Mouse (Mus musculus) forebrain, embryonic 14.5 days (tissue): ENCODE results near the gene Cdc37l1. TPM values are rescaled to one million over a fixed set of nuclear protein-coding genes. Genes with fewer than 3 reads are reported as not detected.

Experiments used
- ATAC-seq: fragments of 200-750 bp; cut with Nextera tagmentation; 2 replicates; pipeline ENCODE4 v1.8.0; 2017; ENCODE audit warnings: mild to moderate bottlenecking, moderate library complexity
- DNase-seq: peaks from one replicate; pipeline ENCODE4 v3.0.0-alpha.2; 2015; ENCODE audit warnings: low spot score
- H3K27ac ChIP-seq: fragments of 300-500 bp; sonication (generic); 2 replicates; pipeline ENCODE4 v1.5.1; 2014; ENCODE audit warnings: low read depth, mild to moderate bottlenecking, control low read depth, low read length, moderate library complexity
- H3K27me3 ChIP-seq: fragments of 300-500 bp; sonication (generic); replicated peaks from 2 replicates; pipeline ENCODE4 v1.6.1; 2014; ENCODE audit warnings: low read length, control low read depth, mixed read lengths; ENCODE audit not compliant: control insufficient read depth, insufficient read depth
- H3K36me3 ChIP-seq: fragments of 300-500 bp; sonication (generic); 2 replicates; pipeline ENCODE4 v1.6.1; 2014; ENCODE audit warnings: low read length, control low read depth; ENCODE audit not compliant: control insufficient read depth, insufficient read depth
- H3K4me1 ChIP-seq: fragments of 300-500 bp; sonication (generic); 2 replicates; pipeline ENCODE4 v1.6.1; 2014; ENCODE audit warnings: antibody characterized with exemption, low read length, control low read depth; ENCODE audit not compliant: control insufficient read depth, insufficient read depth
- H3K4me2 ChIP-seq: fragments of 300-500 bp; sonication (generic); 2 replicates; pipeline ENCODE4 v1.6.1; 2014; ENCODE audit warnings: mild to moderate bottlenecking, control low read depth, low read length
- H3K4me3 ChIP-seq: fragments of 300-500 bp; sonication (generic); 2 replicates; pipeline ENCODE4 v1.5.1; 2014; ENCODE audit warnings: low read depth, low read length, control low read depth
- H3K9ac ChIP-seq: fragments of 300-500 bp; sonication (generic); 2 replicates; pipeline ENCODE4 v1.6.1; 2014; ENCODE audit warnings: mild to moderate bottlenecking, low read length, control low read depth, moderate library complexity
- H3K9me3 ChIP-seq: fragments of 300-500 bp; sonication (generic); replicated peaks from 2 replicates; pipeline ENCODE4 v1.6.1; 2016; ENCODE audit warnings: low read length, control low read depth, mixed read lengths; ENCODE audit not compliant: control insufficient read depth
- WGBS: fragments of 180-500 bp; shearing (Covaris S2); extraction: QIAGEN DNeasy Blood & Tissue Kit; methylation state at CpG from one replicate; pipeline ENCODE4 v1.1.7; 2014; 5-methylcytosine and 5-hydroxymethylcytosine counted together
- polyA plus RNA-seq: library from polyadenylated mRNA; unstranded; fragments of >200 nt; fragmentation: Nextera tagmentation; extraction: Ambion mirVana; gene quantifications from 2 replicates; pipeline ENCODE4 v1.2.1, GENCODE M21; 2014

Cdc37l1 gene
- polyA plus RNA-seq, 1 experiment from 2014 or later: 42.0 TPM

DNA sequence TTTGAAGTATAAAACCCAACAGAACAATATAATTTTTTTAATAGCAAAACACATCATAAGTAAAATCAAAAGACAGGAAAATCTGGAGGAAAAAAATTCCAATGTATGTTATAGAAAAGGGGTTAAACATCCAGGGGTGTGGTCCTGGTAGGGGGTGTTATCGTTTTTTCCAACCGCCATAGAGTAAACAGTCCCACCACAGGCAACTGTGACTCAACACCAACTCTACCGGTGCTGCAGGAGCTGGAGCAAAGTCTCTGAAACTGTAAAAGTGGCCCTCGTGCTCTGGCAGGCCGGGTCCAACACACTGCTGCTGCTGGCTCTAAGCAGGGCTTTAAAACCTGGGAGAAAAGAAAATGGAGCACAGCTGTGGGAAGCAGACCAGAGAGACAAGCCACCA, 68.6 kb downstream of the Cdc37l1 start:
- no peak for ATAC-seq
- Histone ChIP-seq H3K27ac (no peak overlapping the region), H3K27me3 (no peaks in the 10 kb centered on the region), H3K4me1 (no peaks in the 10 kb centered on the region), H3K9ac (no peak overlapping the region), H3K9me3 (no peaks in the 10 kb centered on the region), H3K4me3 (no peak overlapping the region), H3K36me3 (no peaks in the 10 kb centered on the region), H3K4me2 (no peak overlapping the region)
- DNase-seq: no peak
- WGBS: 89% methylated on average over 5 of the region's 5 CpGs

DNA sequence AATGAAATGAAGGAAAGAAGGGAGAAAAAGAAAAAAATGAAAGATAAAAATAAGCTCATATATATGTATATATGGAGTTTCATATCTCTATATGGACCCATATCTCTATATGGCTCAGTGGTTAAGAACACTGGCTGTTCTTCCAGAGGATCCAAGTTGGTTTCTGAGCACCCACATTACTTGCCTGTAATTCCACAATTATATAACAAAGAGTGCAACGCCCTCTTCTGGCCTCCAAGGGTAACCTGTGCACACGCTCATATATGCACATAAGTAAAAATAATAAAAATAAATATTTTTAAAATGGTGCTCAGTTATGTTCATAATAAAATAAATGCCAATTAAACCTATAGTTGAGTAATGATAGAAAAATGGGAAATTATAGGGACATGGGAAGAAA, 69.5 kb downstream of the Cdc37l1 start:
- Histone ChIP-seq H3K27ac (no peak overlapping the region), H3K27me3 (no peaks in the 10 kb centered on the region), H3K36me3 (no peaks in the 10 kb centered on the region), H3K4me2 (no peak overlapping the region), H3K4me3 (no peak overlapping the region), H3K9ac (no peak overlapping the region), H3K4me1 (no peaks in the 10 kb centered on the region), H3K9me3 (no peaks in the 10 kb centered on the region)
- ATAC-seq (no peak), DNase-seq (no peak)
- WGBS: 89% methylated on average over 2 of the region's 2 CpGs

DNA sequence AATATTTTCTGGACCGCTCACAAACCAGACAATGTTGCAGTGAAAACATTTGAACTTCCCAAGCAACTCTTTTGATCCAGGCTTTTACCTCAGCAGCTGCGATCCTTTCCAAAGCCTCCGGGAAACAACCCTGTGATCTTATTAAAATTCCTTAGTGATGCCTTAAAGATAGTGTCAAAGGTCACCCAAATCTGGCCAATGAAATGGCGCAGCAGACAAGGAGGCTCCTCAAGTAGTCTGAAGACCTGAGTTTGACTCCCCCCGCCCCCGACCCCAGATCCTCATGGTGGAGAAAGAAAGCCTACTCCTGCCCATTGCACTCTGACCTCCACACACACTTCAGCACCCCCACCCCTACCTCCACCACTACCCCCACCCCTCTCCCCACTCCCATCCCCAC, 70.1 kb downstream of the Cdc37l1 start:
- no peak overlapping the region for H3K4me3 ChIP-seq
- no peaks in the 10 kb centered on the region for H3K9me3 ChIP-seq
- no peak for DNase-seq
- H3K4me2 ChIP-seq: no peak overlapping the region
- no peaks in the 10 kb centered on the region for H3K36me3 ChIP-seq
- H3K27ac ChIP-seq: no peak overlapping the region
- no peaks in the 10 kb centered on the region for H3K4me1 ChIP-seq
- WGBS: 25% methylated on average over 6 of the region's 6 CpGs
- no peak overlapping the region for H3K9ac ChIP-seq
- H3K27me3 ChIP-seq: no peaks in the 10 kb centered on the region
- no peak for ATAC-seq

DNA sequence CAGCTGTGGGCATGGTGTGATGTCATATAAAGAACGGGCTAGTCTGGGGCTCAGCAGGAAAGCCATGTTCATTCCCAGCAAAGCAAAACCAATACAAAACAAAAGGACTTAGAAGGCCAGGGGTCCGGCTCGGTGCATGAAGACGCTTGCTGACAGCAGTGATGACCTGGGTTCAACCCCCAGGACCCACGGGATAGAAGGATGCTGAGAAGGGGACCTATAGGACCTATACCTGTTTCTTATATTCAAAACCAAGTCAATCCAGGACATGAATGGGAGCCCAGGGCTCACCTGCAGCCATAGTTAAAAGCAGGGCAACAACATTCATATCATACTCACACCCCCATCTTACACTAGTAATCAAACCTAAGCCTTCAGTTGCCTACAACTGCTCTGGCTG, 72.9 kb downstream of the Cdc37l1 start:
- DNase-seq (no peak), ATAC-seq (no peak)
- H3K4me2 ChIP-seq: no peak overlapping the region
- no peaks in the 10 kb centered on the region for H3K36me3 ChIP-seq
- peaks cover 2% of the 10 kb centered on the region; the same call in 1 of the 2 replicates for H3K4me1 ChIP-seq
- no peak overlapping the region for H3K9ac ChIP-seq
- no peak overlapping the region for H3K4me3 ChIP-seq
- H3K9me3 ChIP-seq: no peaks in the 10 kb centered on the region
- WGBS: 84% methylated on average over 5 of the region's 5 CpGs
- H3K27me3 ChIP-seq: no peaks in the 10 kb centered on the region
- H3K27ac ChIP-seq: no peak overlapping the region

DNA sequence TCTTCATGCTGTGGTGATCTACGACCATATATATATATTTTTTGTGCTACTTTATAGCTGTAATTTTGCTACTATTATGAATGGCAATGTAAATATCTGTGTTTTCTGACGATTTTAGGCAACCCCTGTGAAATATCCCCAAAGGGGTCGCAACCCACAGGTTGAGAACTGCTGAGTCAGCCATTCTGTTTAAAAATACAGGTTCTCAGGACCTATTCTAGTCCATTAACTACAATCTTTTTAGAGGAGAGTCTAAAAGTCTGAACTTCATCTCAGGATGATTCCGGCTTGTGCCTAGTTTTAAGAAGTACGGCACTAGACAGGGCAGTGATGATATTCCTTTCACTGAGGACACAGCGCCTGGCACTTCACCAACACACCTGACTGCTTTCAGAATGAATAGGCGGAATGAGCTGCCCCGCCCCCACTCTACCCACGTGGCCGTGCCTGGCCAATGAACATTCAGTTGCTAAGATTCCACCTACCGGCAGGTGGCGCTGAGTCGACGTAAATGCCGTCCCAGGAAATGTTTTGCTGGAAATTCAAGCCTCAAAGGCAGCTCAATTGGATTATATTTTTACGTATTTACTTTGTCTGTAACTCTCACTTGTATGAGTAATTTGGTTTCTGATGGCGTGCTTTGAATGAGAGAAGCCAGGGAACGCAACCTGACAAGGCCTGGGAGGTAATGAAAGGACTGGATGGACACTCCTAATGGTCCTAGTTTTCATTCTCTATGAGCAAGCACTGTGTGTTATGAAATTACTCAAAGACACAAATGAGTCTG, 73.6 kb downstream of the Cdc37l1 start:
- H3K9me3 ChIP-seq: no peaks in the 10 kb centered on the region
- peak; percentile 87 for ATAC-seq
- peak overlapping the region; percentile 34 for H3K4me2 ChIP-seq
- DNase-seq: peak; percentile 95
- H3K4me3 ChIP-seq: no peak overlapping the region; the same call in 1 of the 2 replicates
- H3K4me1 ChIP-seq: peaks cover 2% of the 10 kb centered on the region; the same call in 1 of the 2 replicates
- H3K9ac ChIP-seq: no peak overlapping the region
- 15% methylated on average over 18 of the region's 18 CpGs for WGBS
- H3K36me3 ChIP-seq: no peaks in the 10 kb centered on the region
- no peaks in the 10 kb centered on the region for H3K27me3 ChIP-seq
- no peak overlapping the region for H3K27ac ChIP-seq

DNA sequence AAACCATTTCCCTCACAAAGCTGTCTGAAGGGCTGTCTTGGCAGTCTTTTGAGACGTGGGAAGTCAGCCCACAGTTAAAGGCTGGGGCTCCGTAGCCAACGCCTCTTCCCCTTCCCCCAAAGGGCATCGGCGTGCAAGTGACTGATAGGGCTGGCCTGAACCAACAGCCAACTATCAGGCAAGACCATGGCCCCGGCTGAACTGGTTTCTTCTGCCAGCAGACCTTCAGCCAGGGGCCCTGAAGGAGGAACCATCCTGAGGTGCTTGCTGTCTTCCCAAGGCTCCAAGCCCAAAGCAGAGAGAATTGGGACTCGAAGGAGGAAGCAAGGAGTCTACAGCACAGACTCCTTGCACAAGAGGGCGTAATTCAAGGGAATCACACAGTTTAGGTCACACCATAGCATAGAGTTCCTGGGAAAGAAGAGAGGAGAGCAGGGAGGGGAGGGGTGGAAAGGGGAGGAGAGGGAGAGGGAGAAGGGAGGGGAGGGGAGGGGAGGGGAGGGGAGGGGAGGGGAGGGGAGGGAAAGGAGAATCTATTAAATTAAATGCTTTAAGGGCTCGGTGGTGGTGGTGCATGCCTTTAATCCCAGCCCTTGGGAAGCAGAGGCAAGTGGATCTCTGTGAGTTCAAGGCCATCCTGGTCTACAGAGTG, 74.4 kb downstream of the Cdc37l1 start:
- peaks cover 2% of the 10 kb centered on the region; the same call in 1 of the 2 replicates for H3K4me1 ChIP-seq
- no peak overlapping the region for H3K4me2 ChIP-seq
- H3K27me3 ChIP-seq: no peaks in the 10 kb centered on the region
- no peak overlapping the region for H3K27ac ChIP-seq
- H3K4me3 ChIP-seq: no peak overlapping the region
- H3K9ac ChIP-seq: no peak overlapping the region
- H3K9me3 ChIP-seq: no peaks in the 10 kb centered on the region
- WGBS: 60% methylated on average over 9 of the region's 9 CpGs
- no peak for DNase-seq
- peak; percentile 38; the same call in 1 of the 2 replicates for ATAC-seq
- H3K36me3 ChIP-seq: no peaks in the 10 kb centered on the region

DNA sequence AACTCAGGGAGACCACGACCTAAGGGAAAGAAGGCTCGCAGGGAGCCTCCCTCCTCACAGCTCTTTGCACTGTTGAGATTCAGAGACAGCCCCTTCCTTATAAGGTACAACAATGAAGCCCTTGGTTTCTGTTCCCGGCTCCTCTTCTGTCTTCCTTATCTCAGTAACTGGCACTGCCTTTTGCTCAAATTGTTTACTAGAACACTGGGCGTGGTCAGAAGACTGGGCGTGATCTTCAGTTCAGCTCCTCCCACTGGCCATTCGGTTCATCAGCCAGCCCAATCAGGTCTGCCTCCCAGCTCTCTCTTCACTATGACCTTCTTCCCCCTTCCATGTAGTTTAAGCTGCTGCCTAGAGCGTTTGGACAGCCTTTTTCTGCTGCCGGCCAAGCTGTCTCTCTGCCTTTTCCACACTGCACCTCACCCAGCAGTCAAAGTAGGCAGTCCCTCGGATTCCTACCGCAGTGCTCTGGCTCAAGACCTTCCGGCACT, 76.9 kb downstream of the Cdc37l1 start:
- 15% methylated on average over 11 of the region's 11 CpGs for WGBS
- Histone ChIP-seq H3K27me3 (no peaks in the 10 kb centered on the region), H3K27ac (no peak overlapping the region), H3K9me3 (no peaks in the 10 kb centered on the region), H3K4me1 (peaks cover 2% of the 10 kb centered on the region; the same call in 1 of the 2 replicates), H3K4me2 (peak overlapping the region; percentile 20; the same call in 1 of the 2 replicates), H3K4me3 (no peak overlapping the region), H3K9ac (no peak overlapping the region), H3K36me3 (no peaks in the 10 kb centered on the region)
- DNase-seq (peak; percentile 25), ATAC-seq (no peak)

DNA sequence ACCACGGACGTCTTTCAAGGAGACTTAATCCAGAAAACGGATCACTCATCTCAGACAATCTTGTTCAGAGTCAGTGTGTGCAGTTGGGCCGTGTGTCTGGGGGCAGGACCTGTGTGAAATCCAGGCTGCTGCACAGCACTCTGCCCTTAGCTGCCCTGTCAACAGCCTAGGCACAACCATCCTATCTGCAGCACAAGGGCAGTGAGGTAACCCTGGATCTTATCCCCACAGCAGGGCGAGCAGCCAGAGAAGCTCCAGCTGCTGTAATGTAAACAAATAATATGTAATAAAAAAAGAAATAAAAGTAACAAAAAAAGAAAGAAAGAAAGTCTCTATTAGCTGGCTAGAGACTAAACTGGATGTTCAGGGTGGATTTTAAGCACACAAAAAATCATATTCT, 79.0 kb downstream of the Cdc37l1 start:
- no peak for DNase-seq
- H3K4me2 ChIP-seq: no peak overlapping the region
- H3K27ac ChIP-seq: no peak overlapping the region
- no peak overlapping the region for H3K9ac ChIP-seq
- H3K9me3 ChIP-seq: no peaks in the 10 kb centered on the region
- H3K36me3 ChIP-seq: no peaks in the 10 kb centered on the region
- ATAC-seq: no peak
- 90% methylated on average over 5 of the region's 5 CpGs for WGBS
- H3K4me3 ChIP-seq: no peak overlapping the region
- no peaks in the 10 kb centered on the region for H3K27me3 ChIP-seq
- peaks cover 2% of the 10 kb centered on the region; the same call in 1 of the 2 replicates for H3K4me1 ChIP-seq

DNA sequence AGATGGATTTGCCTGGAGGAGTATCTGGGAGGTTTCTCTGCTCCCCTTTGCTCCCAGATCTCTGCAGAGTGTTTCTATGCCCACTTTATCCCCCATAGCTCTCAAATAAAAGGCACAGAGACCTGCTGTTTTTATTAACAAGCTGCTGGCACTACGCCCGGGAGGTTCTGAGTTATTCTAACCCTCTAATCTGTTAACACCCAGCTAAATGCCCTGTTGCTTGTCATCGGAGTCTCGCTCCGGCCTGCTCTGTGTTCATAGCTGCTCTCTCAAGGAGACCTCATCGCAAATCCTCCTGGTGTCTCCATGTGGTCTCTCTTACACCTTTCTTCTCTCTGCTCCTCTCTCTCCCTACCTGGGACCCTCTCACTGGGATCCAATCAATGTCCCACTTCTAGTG, 84.7 kb downstream of the Cdc37l1 start:
- Histone ChIP-seq H3K27me3 (no peaks in the 10 kb centered on the region), H3K9ac (no peak overlapping the region), H3K4me1 (no peaks in the 10 kb centered on the region; the same call in 1 of the 2 replicates), H3K27ac (no peak overlapping the region), H3K4me3 (no peak overlapping the region), H3K36me3 (no peaks in the 10 kb centered on the region), H3K9me3 (no peaks in the 10 kb centered on the region), H3K4me2 (no peak overlapping the region)
- 17% methylated on average over 6 of the region's 6 CpGs for WGBS
- peak; percentile 82 for ATAC-seq
- peak; percentile 91 for DNase-seq
